ENCODE assay signal across 21 mouse cellular contexts in the genomic region with DNA sequence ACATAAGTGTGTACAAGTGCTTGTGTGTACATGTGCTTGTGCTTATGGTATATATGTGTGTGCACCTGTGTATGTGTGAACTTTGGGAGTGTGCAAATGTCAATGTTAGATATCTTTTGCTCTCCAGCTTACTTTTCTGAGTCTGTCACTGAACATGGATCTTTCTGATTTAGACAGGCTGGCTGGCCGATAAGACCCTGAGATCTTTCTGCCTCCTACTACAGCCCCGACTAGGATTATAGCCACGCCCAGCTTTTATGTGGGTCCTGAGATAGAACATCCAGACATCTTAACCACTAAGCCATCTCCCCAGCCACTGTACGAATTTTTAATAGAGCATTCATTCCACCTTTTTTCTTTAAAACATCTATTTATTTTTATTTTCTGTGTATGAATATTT.
DNase-seq lines count a peak whose midpoint lies in the region; ATAC-seq and TF ChIP-seq lines count a peak whose summit lies in the region.
"Had no signal": no experiment of that assay in that cellular context is flagged by ENCODE, and none has a peak within 500 bp of the region (broad histone marks: within the 10 kb centered on the region; RNA-seq: fewer than 3 reads in every experiment).

No protein-coding gene starts in this region.

- H3K27me3 ChIP-seq in liver, embryonic 13.5 days: no peaks in the 10 kb centered on the region
- no peaks in the 10 kb centered on the region for H3K27me3 ChIP-seq in liver, postnatal 0 days (ENCODE audit: insufficient read depth, low read length)
- H3K27me3 ChIP-seq: CH12.LX; embryonic facial prominence, embryonic 13.5 days; forebrain, embryonic 12.5 days; heart, embryonic 15.5 days; hindbrain, embryonic 13.5 days had no signal

- no peak overlapping the region for H3K9ac ChIP-seq in liver, embryonic 13.5 days
- H3K9ac ChIP-seq in liver, postnatal 0 days (replicated peaks): no peak overlapping the region
- H3K9ac ChIP-seq: embryonic facial prominence, embryonic 13.5 days; forebrain, embryonic 12.5 days; heart, embryonic 15.5 days; hindbrain, embryonic 13.5 days had no signal

- H3K27ac ChIP-seq in liver, embryonic 13.5 days: no peak overlapping the region
- no peak overlapping the region for H3K27ac ChIP-seq in liver, postnatal 0 days (ENCODE audit: low read depth)
- H3K27ac ChIP-seq: embryonic facial prominence, embryonic 13.5 days; forebrain, embryonic 12.5 days; heart, embryonic 15.5 days; hindbrain, embryonic 13.5 days had no signal

- H3K4me3 ChIP-seq in liver, embryonic 13.5 days (replicated peaks): no peak overlapping the region
- no peak overlapping the region for H3K4me3 ChIP-seq in liver, postnatal 0 days (ENCODE audit: low read depth, low read length)
- H3K4me3 ChIP-seq: embryonic facial prominence, embryonic 13.5 days; forebrain, embryonic 12.5 days; heart, embryonic 15.5 days; hindbrain, embryonic 13.5 days had no signal

- ATAC-seq in liver, embryonic 13.5 days (ENCODE audit: low read depth): peak; percentile 84
- peak; percentile 27 for ATAC-seq in liver, postnatal 0 days
- ATAC-seq: forebrain, embryonic 16.5 days had no signal

- TF ChIP-seq CTCF in liver, postnatal 0 days (IDR thresholded peaks at IDR 0.05; ENCODE audit: low read depth): no peak

- H3K4me1 ChIP-seq in liver, embryonic 13.5 days (replicated peaks): peaks cover 8% of the 10 kb centered on the region
- 0 out of 2 replicates have a peak, but pooled peaks cover 3% of the 10 kb centered on the region for H3K4me1 ChIP-seq in liver, postnatal 0 days (ENCODE audit: insufficient read depth)
- H3K4me1 ChIP-seq: embryonic facial prominence, embryonic 13.5 days; heart, embryonic 15.5 days had no signal

- no peaks in the 10 kb centered on the region for H3K9me3 ChIP-seq in liver, embryonic 13.5 days (replicated peaks)
- no peaks in the 10 kb centered on the region for H3K9me3 ChIP-seq in liver, postnatal 0 days (ENCODE audit: low read length)
- H3K9me3 ChIP-seq: embryonic facial prominence, embryonic 13.5 days; forebrain, embryonic 12.5 days; heart, embryonic 15.5 days; hindbrain, embryonic 13.5 days had no signal

- WGBS in liver, embryonic 13.5 days (ENCODE audit: insufficient replicate concordance): 30% methylated on average over 4 of the region's 4 CpGs
- 65% methylated on average over 4 of the region's 4 CpGs for WGBS in liver, postnatal 0 days (ENCODE audit: insufficient replicate concordance)

- DNase-seq in c-Kit-positive CD71-positive TER-119-positive erythroid progenitor cells, embryonic 14.5 days (ENCODE audit: low spot score): peak; percentile 52
- peak; percentile 41 for DNase-seq in liver, embryonic 13.5 days
- DNase-seq in liver, postnatal 0 days: no peak
- DNase-seq in ovary, postnatal 10 days (ENCODE audit: low spot score): no peak
- no peak for DNase-seq in right cerebral cortex, adult 18-20 months
- no peak for DNase-seq in right cerebral cortex, postnatal 10 days (ENCODE audit: low spot score in 2 of 2)
- DNase-seq: adrenal gland, adult 8-10 months; adrenal gland, postnatal 36 days; cerebellum, adult 18-20 months; cerebellum, adult 9-11 months; cerebellum, postnatal 36 days; gastrocnemius, postnatal 10 days; heart, adult 18-20 months; heart, postnatal 14 days had no signal

- no peaks in the 10 kb centered on the region for H3K36me3 ChIP-seq in liver, embryonic 13.5 days
- no peaks in the 10 kb centered on the region for H3K36me3 ChIP-seq in liver, postnatal 0 days (replicated peaks; ENCODE audit: insufficient read depth, low read length)
- H3K36me3 ChIP-seq: embryonic facial prominence, embryonic 13.5 days; forebrain, embryonic 12.5 days; heart, embryonic 15.5 days; hindbrain, embryonic 13.5 days had no signal

- H3K4me2 ChIP-seq in liver, embryonic 13.5 days: no peak overlapping the region
- no peak overlapping the region for H3K4me2 ChIP-seq in liver, postnatal 0 days (ENCODE audit: low read depth, low read length)
- H3K4me2 ChIP-seq: embryonic facial prominence, embryonic 13.5 days; forebrain, embryonic 12.5 days; heart, embryonic 11.5 days; heart, embryonic 15.5 days; hindbrain, embryonic 13.5 days had no signal

- TF ChIP-seq EP300 in liver, postnatal 0 days (IDR thresholded peaks at IDR 0.05; ENCODE audit: low read depth): no peak

Comparison
In these comparisons a context has a peak if more than half of its experiments do, and no peak if none do; other contexts are left out.
1. DNase-seq: peak in c-Kit-positive CD71-positive TER-119-positive erythroid progenitor cells, embryonic 14.5 days (single experiment) and liver, embryonic 13.5 days (single experiment); none in liver, postnatal 0 days (single experiment), ovary, postnatal 10 days (single experiment), right cerebral cortex, adult 18-20 months (single experiment) and right cerebral cortex, postnatal 10 days (0 of 2).